Mouse (Mus musculus) kidney, embryonic 14.5 days (tissue): Measurements from ENCODE around the gene Map3k10. TPM values are rescaled to one million over a fixed set of nuclear protein-coding genes. Genes with fewer than 3 reads are reported as not detected.
"Not testable (repeated sequence)": the region's sequence is repeated elsewhere in the genome, so short reads cannot be mapped to it uniquely, and the experiment has no call there.

Experiments
- ATAC-seq: fragments of 200-750 bp; cut with Nextera tagmentation; 2 replicates; pipeline ENCODE4 v1.8.0; 2017; ENCODE audit warnings: moderate number of reproducible peaks, mild to moderate bottlenecking, moderate TSS enrichment, moderate library complexity; ENCODE audit not compliant: low FRiP score, low TSS enrichment
- H3K27ac ChIP-seq: fragments of 300-500 bp; sonication (generic); 2 replicates; pipeline ENCODE4 v1.5.1; 2014; ENCODE audit warnings: low read depth, mild to moderate bottlenecking, low read length, moderate library complexity, mixed read lengths
- H3K27me3 ChIP-seq: fragments of 300-500 bp; sonication (generic); 2 replicates; pipeline ENCODE4 v1.6.1; 2014; ENCODE audit warnings: mild to moderate bottlenecking, low read length; ENCODE audit not compliant: control insufficient read depth, insufficient read depth
- H3K36me3 ChIP-seq: fragments of 300-500 bp; sonication (generic); 2 replicates; pipeline ENCODE4 v1.6.1; 2014; ENCODE audit warnings: low read length, mixed read lengths; ENCODE audit not compliant: control insufficient read depth, insufficient read depth
- H3K4me1 ChIP-seq: fragments of 300-500 bp; sonication (generic); 2 replicates; pipeline ENCODE4 v1.6.1; 2014; ENCODE audit warnings: low read length, mixed read lengths; ENCODE audit not compliant: control insufficient read depth, insufficient read depth
- H3K4me2 ChIP-seq: fragments of 300-500 bp; sonication (generic); replicated peaks from 2 replicates; pipeline ENCODE4 v1.6.1; 2014; ENCODE audit warnings: low read depth, mild to moderate bottlenecking, low read length
- H3K4me3 ChIP-seq: fragments of 300-500 bp; sonication (generic); 2 replicates; pipeline ENCODE4 v1.5.1; 2014; ENCODE audit warnings: mild to moderate bottlenecking, low read length
- H3K9ac ChIP-seq: fragments of 300-500 bp; sonication (generic); 2 replicates; pipeline ENCODE4 v1.6.1; 2014; ENCODE audit warnings: low read depth, mild to moderate bottlenecking, low read length, moderate library complexity
- H3K9me3 ChIP-seq: fragments of 300-500 bp; sonication (generic); 2 replicates; pipeline ENCODE4 v1.6.1; 2016; ENCODE audit warnings: low read length; ENCODE audit not compliant: control insufficient read depth
- WGBS: fragments of 180-500 bp; shearing (Covaris S2); extraction: QIAGEN DNeasy Blood & Tissue Kit; methylation state at CpG from one replicate; pipeline ENCODE4 v1.1.7; 2014; 5-methylcytosine and 5-hydroxymethylcytosine counted together
- polyA plus RNA-seq: library from polyadenylated mRNA; unstranded; fragments of >200 nt; fragmentation: Nextera tagmentation; extraction: Ambion mirVana; gene quantifications from 2 replicates; pipeline ENCODE4 v1.2.1, GENCODE M21; 2014

Gene Map3k10
- polyA plus RNA-seq, 1 experiment from 2014 or later, result 7.7 TPM

DNA sequence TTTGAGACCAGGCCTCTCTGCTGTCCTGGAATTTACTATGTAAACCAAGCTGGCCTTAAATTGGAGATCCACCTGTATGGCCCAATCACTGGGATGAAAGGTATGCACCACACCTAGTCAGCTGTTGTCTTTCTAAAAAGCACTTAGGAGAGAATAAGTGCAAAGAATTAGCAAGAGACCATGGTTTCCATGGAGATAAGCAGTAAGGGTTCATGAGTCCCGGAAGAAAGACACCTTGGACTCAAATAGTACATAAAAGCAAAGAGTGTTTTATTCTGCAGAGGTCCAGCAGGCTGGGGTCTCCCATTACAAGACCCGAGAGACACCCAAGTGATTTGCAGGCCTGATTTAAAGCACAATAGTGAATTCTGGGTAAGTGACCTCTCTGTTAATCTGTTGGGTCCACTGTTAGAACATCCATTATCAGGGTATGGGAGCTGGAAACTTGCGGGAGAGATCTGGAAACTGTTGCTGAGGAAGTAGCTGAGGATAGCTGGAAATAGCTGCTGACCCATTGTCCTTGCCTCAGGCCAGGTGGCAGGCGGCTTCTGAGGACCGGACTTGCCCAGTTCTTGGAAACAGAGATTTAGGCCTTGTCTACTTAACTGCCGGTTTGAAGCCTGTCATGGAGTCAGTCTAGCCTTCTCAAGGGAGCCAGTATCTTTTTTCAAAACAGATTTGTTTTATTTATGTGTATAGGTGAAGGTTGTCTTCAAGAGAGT, 27.0 kb downstream of the Map3k10 start:
- no peak overlapping the region for H3K9ac ChIP-seq
- no peaks in the 10 kb centered on the region for H3K36me3 ChIP-seq
- H3K4me2 ChIP-seq, result no peak overlapping the region
- ATAC-seq, result no peak
- H3K27ac ChIP-seq, result no peak overlapping the region
- peaks cover 8% of the 10 kb centered on the region; the same call in 1 of the 2 replicates for H3K27me3 ChIP-seq
- H3K4me3 ChIP-seq, result no peak overlapping the region
- no peaks in the 10 kb centered on the region for H3K4me1 ChIP-seq
- WGBS, result 82% methylated on average over 6 of the region's 6 CpGs
- H3K9me3 ChIP-seq, result no peaks in the 10 kb centered on the region

DNA sequence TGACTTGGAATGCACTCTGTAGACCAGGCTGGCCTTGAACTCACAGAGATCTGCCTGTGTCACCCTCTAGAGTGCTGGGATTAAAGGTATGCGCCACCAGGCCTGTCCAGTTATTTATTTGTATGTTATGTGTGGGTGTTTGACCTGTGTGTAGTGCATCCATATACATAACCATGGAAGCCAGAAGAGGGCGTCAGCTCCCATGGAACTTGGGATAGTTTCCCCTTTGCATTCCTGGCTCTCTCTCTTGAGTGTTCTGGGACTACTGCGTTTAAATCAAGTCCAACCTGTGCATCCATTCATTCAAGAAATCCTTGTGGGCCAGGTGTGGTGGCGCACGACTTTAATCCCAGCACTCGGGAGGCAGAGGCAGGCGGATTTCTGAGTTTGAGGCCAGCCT, 27.9 kb downstream of the Map3k10 start:
- H3K4me2 ChIP-seq, result no peak overlapping the region
- no peak for ATAC-seq
- WGBS, result 86% methylated on average over 7 of the region's 7 CpGs

DNA sequence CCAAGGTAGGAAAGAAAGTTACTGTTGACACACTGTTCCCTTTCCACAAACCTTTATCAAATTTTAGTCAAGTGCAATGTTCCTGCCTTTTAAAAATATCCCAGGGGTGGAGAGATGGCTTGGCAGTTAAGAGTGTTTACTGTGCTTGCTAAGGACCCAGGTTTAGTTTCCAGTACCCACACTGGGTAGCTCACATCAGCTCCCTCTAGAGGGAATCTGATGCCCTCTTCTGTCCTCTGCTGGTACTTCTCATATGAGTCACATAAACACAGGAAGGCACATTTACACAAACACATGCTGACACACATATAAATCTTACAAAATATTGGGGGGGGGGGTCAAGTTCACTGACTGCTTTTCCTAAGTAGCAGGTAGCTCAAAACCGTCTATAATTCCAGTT, 29.9 kb downstream of the Map3k10 start:
- WGBS, result 61% methylated on average over 1 of the region's 1 CpGs
- H3K4me2 ChIP-seq, result no peak overlapping the region
- H3K27me3 ChIP-seq, result no peaks in the 10 kb centered on the region
- H3K4me3 ChIP-seq, result no peak overlapping the region
- no peaks in the 10 kb centered on the region for H3K4me1 ChIP-seq
- no peak for ATAC-seq
- no peak overlapping the region for H3K9ac ChIP-seq
- no peaks in the 10 kb centered on the region for H3K36me3 ChIP-seq
- no peaks in the 10 kb centered on the region for H3K9me3 ChIP-seq
- H3K27ac ChIP-seq, result no peak overlapping the region

More for the DNA sequence above, 27.9 kb downstream of the Map3k10 start:
- Histone ChIP-seq H3K36me3 (no peaks in the 10 kb centered on the region), H3K27ac (no peak overlapping the region), H3K9me3 (no peaks in the 10 kb centered on the region), H3K9ac (no peak overlapping the region), H3K4me3 (no peak overlapping the region), H3K27me3 (peaks cover 1% of the 10 kb centered on the region; the same call in 1 of the 2 replicates), H3K4me1 (no peaks in the 10 kb centered on the region)

GRCm38 (mm10) chr7:27635094-27635493, 39.3 kb downstream of the Map3k10 start:
- WGBS, result 88% methylated on average over 2 of the region's 2 CpGs
- peaks cover 66% of the 10 kb centered on the region for H3K36me3 ChIP-seq
- H3K9ac ChIP-seq, H3K4me3 ChIP-seq, H3K27ac ChIP-seq, ATAC-seq, H3K4me2 ChIP-seq, H3K4me1 ChIP-seq, H3K9me3 ChIP-seq, H3K27me3 ChIP-seq: not testable (repeated sequence)

DNA sequence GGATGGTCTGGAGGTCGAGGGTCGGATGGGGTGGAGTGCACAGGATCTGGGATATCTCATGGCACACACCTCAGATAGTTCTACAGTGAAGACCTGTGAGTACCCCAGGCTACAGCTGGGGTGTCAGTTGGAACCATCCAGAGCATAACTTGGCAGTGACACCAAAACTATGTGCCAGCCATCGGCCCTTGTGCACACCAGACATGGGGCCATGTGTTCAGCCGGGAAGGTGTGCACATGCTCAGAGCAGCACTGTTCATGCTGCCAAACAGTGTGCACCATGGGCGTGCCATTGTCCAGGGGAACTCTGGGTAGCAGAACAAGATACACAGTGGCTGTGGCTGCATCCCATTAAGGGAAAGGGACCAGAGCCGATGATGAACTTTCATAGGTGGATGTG, 39.7 kb downstream of the Map3k10 start:
- H3K4me1 ChIP-seq, result no peaks in the 10 kb centered on the region

DNA sequence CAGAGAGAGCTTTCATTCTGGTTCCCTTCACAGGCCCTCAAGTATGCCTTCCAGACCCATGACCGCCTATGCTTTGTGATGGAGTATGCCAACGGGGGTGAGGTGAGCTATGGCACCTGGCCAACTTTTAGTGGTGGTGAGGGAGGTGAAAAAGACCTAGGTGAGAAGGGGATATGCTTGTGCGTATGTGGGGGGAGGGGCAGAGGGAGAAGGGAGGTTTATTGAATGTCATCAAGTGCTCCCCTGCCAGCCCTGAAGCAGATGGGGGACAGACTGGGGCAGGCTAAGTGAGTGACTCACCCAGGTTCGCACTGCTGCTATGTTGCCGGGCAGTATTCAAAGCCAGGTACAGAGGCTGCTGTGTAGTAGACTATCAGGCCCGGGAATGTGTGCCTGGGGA, 41.2 kb downstream of the Map3k10 start:
- peaks cover 85% of the 10 kb centered on the region for H3K36me3 ChIP-seq
- H3K4me1 ChIP-seq, result no peaks in the 10 kb centered on the region
- H3K4me3 ChIP-seq, result no peak overlapping the region
- H3K9ac ChIP-seq, result no peak overlapping the region
- H3K9me3 ChIP-seq, result no peaks in the 10 kb centered on the region
- no peak overlapping the region for H3K27ac ChIP-seq
- no peak overlapping the region for H3K4me2 ChIP-seq
- ATAC-seq, result no peak
- WGBS, result 97% methylated on average over 6 of the region's 6 CpGs
- no peaks in the 10 kb centered on the region for H3K27me3 ChIP-seq

More for the DNA sequence above, 39.7 kb downstream of the Map3k10 start:
- Histone ChIP-seq H3K4me3 (no peak overlapping the region), H3K27me3 (no peaks in the 10 kb centered on the region), H3K9me3 (no peaks in the 10 kb centered on the region), H3K36me3 (peaks cover 70% of the 10 kb centered on the region), H3K4me2 (no peak overlapping the region), H3K27ac (no peak overlapping the region), H3K9ac (no peak overlapping the region)
- 93% methylated on average over 6 of the region's 6 CpGs for WGBS
- ATAC-seq, result no peak

GRCm38 (mm10) chr7:27631439-27631838, 43.0 kb downstream of the Map3k10 start:
- H3K36me3 ChIP-seq, result peaks cover 87% of the 10 kb centered on the region
- H3K4me2 ChIP-seq, result no peak overlapping the region
- no peaks in the 10 kb centered on the region for H3K9me3 ChIP-seq
- no peak overlapping the region for H3K4me3 ChIP-seq
- no peaks in the 10 kb centered on the region for H3K4me1 ChIP-seq
- WGBS, result 98% methylated on average over 4 of the region's 4 CpGs
- no peak overlapping the region for H3K9ac ChIP-seq
- no peak overlapping the region for H3K27ac ChIP-seq
- no peak for ATAC-seq
- H3K27me3 ChIP-seq, result no peaks in the 10 kb centered on the region

DNA sequence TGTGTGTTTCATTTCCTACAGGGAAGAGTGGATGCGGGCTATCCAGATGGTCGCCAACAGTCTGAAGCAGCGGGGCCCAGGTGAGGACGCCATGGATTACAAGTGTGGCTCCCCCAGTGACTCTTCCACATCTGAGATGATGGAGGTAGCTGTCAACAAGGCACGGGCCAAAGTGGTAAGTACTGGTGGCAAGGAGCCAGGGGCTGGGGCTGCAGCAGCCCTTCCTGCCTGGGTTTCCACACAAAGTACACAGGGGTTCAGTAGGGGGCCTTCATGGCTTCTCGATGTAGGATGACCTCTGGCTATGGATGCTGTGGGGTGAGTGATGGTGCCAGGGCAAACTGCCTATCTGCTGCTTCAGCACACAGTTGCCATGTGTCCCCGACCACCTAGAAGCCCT, 45.6 kb downstream of the Map3k10 start:
- not testable (repeated sequence) for H3K9me3 ChIP-seq, H3K27ac ChIP-seq, H3K4me1 ChIP-seq, H3K4me3 ChIP-seq, H3K27me3 ChIP-seq, H3K4me2 ChIP-seq, ATAC-seq, H3K9ac ChIP-seq
- WGBS, result 91% methylated on average over 7 of the region's 7 CpGs
- H3K36me3 ChIP-seq, result peaks cover 85% of the 10 kb centered on the region

GRCm38 (mm10) chr7:27628190-27628589, 46.2 kb downstream of the Map3k10 start:
- Histone ChIP-seq H3K4me3 (no peak overlapping the region), H3K27me3 (no peaks in the 10 kb centered on the region)

More at GRCm38 (mm10) chr7:27628190-27628589, 46.2 kb downstream of the Map3k10 start:
- ATAC-seq, result no peak
- Histone ChIP-seq H3K4me2 (no peak overlapping the region), H3K36me3 (peaks cover 83% of the 10 kb centered on the region), H3K9me3 (no peaks in the 10 kb centered on the region), H3K4me1 (no peaks in the 10 kb centered on the region), H3K27ac (no peak overlapping the region), H3K9ac (no peak overlapping the region)
- WGBS, result 97% methylated on average over 6 of the region's 6 CpGs
